Mouse (Mus musculus) kidney, adult 2 months (tissue): Measurements from ENCODE around the gene Oxct2a.

Source experiments
- CTCF ChIP-seq: fragments of 200-500 bp; conservative IDR thresholded peaks from 2 replicates; pipeline ENCODE4 v1.5.1; 2011; ENCODE audit warnings: low read depth, mild to moderate bottlenecking, control low read depth, low read length, moderate library complexity, mixed read lengths; ENCODE audit not compliant: insufficient read depth, insufficient read length
- POLR2A ChIP-seq: fragments of 200-500 bp; IDR thresholded peaks from one replicate; pipeline ENCODE4 v1.6.1; 2011; ENCODE audit warnings: low read depth, low read length, control low read depth

- TF ChIP-seq CTCF (no peak), POLR2A (no peak)
These were observed 43.3 kb downstream of the Oxct2a start for GRCm38 (mm10) chr4:123280117-123280516.
